Mouse (Mus musculus) frontal cortex, postnatal 14 days (tissue): ENCODE measurements around the gene Adipoq.
A peak's percentile ranks its signal among the peaks of the same experiment; 100 is the strongest.

Source experiments
- DNase-seq, 2 experiments: peaks; one replicate each; pipeline ENCODE4 v3.0.0; 2022; ENCODE audit warnings: low spot score in 2 of 2

Gene Adipoq

GRCm38 (mm10) chr16:23114339-23115171 lies 31.8 kb upstream of the Adipoq start:
- no peak for DNase-seq

DNA sequence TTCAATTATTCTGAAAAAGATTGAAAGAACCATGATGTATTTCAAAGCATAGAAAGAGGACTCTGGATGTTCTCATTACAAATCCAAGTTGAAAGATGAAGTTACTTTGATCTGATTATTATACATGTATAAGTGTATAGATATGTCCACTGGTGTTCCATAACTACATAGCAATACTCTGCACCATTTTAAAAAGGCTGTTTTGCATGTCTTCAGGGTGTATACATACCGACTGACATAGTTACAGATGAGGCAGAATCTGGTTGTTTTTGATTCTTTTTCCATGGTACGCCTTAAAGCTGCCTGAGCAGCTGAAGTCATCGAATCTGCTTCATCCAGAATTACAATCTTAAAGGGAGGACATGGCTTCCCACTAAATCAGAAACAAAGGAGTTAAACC lies 30.9 kb upstream of the Adipoq start:
- no peak for DNase-seq

DNA sequence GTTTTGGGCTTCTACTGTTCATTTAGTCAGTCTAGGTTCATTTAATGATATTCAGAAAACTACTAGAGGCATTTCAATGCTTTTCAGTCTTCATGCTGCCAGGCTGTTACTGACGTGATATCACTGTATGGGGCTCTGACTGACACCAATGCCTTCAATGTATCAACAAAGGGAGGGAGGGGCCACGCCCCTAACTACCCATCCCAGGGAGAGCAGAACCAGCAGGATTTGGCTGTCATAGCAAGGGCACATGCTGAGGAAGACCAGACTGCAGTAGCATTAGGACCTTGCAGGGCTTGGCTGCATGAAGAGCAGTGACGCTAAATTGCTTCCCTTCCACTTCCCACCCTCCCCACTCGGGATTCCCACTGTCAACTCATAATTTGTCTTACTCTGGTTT lies 29.2 kb upstream of the Adipoq start:
- DNase-seq = no peak

DNA sequence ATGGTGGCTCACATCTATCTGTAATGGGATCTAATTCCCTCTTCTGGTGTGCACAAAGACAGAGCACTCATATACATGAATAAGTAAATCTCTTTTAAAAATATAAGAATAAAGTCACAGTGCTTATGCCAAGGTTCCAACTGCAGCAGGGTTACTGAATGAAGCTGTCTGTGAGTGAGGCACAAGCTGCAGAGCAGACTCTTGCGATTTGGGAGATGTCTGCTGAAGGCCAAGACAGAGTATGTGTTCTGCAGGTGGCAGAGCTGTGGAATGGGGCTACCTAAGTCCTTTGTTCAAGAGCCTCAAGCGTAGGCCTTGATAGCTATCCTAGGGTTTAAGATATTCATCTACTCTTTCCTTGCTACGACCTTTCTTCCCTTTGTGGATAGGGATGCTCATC lies 23.9 kb upstream of the Adipoq start:
- DNase-seq = no peak

GRCm38 (mm10) chr16:23123104-23123503 lies 23.2 kb upstream of the Adipoq start:
- DNase-seq = no peak

GRCm38 (mm10) chr16:23124398-23124797 lies 21.9 kb upstream of the Adipoq start:
- DNase-seq = no peak

DNA sequence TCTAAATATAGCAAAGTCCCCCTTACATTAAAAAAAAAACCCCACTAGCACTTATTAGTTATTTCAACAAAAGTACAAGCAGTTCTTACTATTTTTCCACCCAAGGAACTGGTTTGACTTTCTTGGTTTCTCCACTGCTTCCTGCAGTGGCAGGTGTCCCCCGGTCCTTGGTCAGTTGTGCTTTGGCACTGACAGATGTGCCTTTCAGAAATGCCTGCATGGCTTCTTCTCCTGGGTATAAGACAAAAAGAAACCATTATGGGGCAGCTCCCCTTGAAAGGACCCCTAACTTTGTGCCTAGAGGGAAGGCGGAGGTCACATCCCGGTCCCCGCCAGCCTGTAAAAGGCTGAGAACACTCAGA lies 19.0 kb upstream of the Adipoq start:
- DNase-seq = no peak

GRCm38 (mm10) chr16:23127673-23128375 lies 18.5 kb upstream of the Adipoq start, which contains the start of gene Rfc4:
Rfc4 (minus strand) TSS chr16:23127737.
- DNase-seq = peak; percentile 84 to 89

DNA sequence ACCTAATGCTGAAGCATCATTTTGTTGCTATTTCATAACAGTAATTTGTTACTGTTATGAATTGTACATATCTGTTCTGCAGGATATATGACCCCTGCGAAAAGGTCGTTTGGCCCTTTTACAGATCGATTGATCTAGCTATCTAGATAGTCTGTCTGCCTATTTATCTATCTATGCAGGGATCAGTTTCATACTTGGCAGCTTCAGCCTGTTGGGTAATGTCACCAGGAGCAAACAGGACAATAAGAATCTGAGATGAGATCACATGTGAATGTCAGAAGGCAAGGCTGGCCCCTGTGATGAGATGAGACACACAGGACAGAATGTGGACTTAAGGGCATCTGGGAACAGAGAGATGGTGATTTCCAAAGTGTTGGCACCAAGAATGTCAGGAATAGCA lies 16.0 kb upstream of the Adipoq start:
- DNase-seq = no peak

GRCm38 (mm10) chr16:23132336-23132735 lies 14.0 kb upstream of the Adipoq start:
- no peak for DNase-seq

DNA sequence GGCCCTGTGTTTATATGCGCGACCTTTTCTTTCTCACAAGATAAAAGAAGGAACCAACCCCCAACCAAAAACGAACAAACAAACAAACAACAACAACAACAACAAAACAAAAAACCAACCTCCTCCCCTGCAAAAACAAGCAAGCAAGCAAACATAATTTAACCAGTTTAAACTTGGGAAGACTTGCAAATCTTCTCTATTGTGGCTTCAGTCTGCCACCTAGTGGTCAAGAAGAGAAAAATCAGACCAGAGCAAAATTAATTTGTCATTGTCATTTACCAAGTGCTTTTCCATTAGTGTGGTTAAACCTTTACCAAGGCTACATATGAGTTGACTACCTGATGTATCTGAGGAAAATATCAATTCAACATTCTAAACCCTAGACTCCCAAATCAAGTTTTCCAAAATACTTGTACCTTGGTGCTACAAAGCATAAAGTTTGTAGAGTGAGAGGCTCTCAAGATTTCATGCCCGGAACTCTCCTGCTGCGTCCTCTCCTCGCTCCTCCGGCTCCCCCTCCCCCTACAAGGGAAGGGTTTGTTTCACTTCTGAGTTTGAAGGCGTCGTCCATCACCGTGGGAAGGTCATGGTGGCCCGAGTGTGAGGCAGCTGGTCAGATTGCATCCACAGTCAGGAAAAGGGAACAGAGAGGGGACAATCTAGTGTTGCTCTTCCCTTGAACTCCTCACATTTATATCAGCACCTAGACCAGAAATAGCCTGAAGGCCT lies 10.8 kb upstream of the Adipoq start:
- DNase-seq = no peak

GRCm38 (mm10) chr16:23136406-23136970 lies 9.8 kb upstream of the Adipoq start:
- DNase-seq = no peak

DNA sequence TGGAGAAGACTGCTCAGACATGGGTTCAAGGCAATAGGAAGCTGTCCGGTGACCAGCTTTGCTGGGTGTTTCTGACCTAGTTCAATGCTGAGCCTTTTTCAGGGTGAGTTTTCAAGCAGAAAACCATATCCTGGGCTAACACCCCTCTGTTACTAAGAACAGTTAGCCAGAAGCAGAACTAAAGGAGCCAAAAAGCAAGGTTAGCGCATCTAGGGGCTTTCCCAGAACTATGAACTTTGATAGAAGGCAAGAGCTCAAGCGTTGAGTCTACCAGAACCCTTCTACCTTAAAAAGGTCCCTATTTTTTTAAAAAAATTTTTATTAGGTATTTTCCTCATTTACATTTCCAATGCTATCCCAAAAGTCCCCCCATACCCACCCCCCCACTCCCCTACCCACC lies 5.4 kb upstream of the Adipoq start:
- DNase-seq = no peak

DNA sequence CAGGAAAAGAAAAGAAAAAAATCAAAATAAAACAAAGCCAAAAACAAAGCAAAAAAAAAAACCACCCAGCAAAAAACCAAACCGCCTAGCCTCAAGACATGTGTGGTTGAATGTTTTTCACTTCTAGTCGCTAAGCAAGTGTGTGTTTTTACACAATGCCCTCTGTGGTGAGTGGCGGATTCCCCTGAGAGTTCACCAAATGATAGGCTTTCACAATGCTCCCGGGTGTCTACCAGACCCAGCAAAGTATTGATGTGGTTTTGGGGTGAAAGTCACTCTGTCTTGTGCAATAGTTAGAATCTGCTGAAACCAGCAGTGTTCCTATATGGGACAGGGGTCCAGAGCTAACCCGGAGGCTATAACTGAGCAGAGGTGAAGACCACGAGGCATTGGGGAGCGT lies 2.0 kb upstream of the Adipoq start:
- no peak for DNase-seq

GRCm38 (mm10) chr16:23145211-23145610 lies 1.1 kb upstream of the Adipoq start:
- DNase-seq = no peak

GRCm38 (mm10) chr16:23148936-23149335 lies 2.6 kb downstream of the Adipoq start:
- no peak for DNase-seq

DNA sequence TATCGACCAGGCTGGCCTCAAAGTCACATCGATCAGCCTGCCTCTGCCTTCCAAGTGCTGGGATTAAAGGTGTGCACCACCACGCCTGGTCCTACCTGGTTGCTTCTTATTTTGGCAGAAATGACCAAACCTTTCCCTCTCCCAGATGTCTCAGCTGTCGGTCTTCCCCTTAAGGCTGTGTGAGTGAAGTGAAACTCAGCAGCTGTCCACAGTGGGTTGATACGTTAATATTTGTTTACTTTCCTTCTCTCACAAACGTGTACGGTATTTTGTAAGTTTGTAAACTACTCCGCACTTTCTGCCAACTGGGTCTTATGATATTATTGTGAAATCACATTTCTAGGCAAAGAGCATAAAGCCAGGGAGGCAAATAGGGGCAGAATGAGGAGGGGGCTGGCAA lies 3.1 kb downstream of the Adipoq start:
- no peak for DNase-seq

- peak in 1 of 2 experiments; percentile 16 for DNase-seq
Measured at GRCm38 (mm10) chr16:23151423-23151822, 5.1 kb downstream of the Adipoq start.

- no peak for DNase-seq
Measured at GRCm38 (mm10) chr16:23154261-23154660, 7.9 kb downstream of the Adipoq start.

GRCm38 (mm10) chr16:23157013-23157412 lies 10.7 kb downstream of the Adipoq start:
- DNase-seq = no peak

DNA sequence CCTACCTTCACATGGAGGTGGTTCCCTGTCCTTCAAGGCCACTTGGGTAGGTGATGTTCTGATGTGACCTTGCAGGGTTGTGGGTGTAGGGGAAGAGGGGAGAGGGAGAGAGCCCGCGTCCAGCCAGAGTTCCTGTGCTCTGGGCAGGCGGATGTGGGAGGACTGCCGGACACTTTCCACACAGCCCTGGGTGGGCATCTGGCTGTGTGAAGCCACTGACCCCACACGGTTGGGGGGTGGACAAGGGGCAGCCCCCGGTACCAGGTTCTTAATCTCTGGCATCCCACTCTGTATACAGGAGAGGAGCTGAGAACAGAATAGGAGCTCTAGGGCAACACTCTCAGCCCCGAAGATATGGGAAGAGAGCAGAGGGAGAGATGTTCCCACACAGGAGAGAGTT lies 12.0 kb downstream of the Adipoq start:
- no peak for DNase-seq

GRCm38 (mm10) chr16:23158957-23159356 lies 12.6 kb downstream of the Adipoq start:
- DNase-seq = no peak
